Mouse (Mus musculus) heart, postnatal 0 days (tissue): ENCODE data around the gene Rsbn1l.

Experiments
- CTCF ChIP-seq: IDR thresholded peaks from 2 replicates; pipeline ENCODE4 v1.5.1; 2016; ENCODE audit warnings: antibody characterized with exemption, control low read depth, low read depth
- EP300 ChIP-seq: IDR thresholded peaks from 2 replicates; pipeline ENCODE4 v1.6.1; 2016; ENCODE audit warnings: antibody characterized with exemption, low read depth

GRCm38 (mm10) chr5:20997555-20997954 lies 41.4 kb upstream of the Rsbn1l start:
- TF ChIP-seq CTCF (no peak), EP300 (no peak)
